Mouse (Mus musculus) stomach, postnatal 0 days (tissue): ENCODE measurements at regions not wholly inside any gene's neighbourhood (a gene's known extent, or its start where the extent isn't known, plus 50 kb on each side); places are given as distances from the start of the nearest gene placed in this dataset.

Experiments used
- CTCF ChIP-seq: IDR thresholded peaks from 2 replicates; pipeline ENCODE4 v1.5.1; 2016; ENCODE audit warnings: antibody characterized with exemption, low read depth, mild to moderate bottlenecking, moderate library complexity
- EP300 ChIP-seq: optimal IDR thresholded peaks from 2 replicates; pipeline ENCODE3; 2016; ENCODE audit warnings: antibody characterized with exemption

DNA sequence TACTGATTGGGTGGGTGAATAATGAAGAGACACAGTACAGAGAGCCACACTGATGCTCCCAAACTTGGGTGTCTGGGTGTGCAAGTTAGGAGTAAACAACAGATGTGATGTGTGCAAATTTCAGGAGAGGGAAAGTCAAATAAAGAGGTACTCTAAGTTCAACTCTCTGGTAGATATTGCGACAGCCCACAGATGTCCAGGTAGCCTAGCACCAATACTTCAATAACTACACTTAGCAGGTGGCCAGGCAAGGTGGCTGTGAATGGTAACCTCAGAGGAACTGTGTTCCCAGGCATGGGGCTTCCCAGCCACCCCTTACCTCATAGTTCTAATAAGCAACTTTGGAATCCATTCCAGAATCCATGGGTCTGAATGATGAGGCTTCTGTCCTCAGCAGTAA is 54.4 kb upstream of the Gjb6 start:
- TF ChIP-seq CTCF (no peak), EP300 (no peak)
